Mouse (Mus musculus): ENCODE measurements around the gene Parp11.

Gene Parp11

DNA sequence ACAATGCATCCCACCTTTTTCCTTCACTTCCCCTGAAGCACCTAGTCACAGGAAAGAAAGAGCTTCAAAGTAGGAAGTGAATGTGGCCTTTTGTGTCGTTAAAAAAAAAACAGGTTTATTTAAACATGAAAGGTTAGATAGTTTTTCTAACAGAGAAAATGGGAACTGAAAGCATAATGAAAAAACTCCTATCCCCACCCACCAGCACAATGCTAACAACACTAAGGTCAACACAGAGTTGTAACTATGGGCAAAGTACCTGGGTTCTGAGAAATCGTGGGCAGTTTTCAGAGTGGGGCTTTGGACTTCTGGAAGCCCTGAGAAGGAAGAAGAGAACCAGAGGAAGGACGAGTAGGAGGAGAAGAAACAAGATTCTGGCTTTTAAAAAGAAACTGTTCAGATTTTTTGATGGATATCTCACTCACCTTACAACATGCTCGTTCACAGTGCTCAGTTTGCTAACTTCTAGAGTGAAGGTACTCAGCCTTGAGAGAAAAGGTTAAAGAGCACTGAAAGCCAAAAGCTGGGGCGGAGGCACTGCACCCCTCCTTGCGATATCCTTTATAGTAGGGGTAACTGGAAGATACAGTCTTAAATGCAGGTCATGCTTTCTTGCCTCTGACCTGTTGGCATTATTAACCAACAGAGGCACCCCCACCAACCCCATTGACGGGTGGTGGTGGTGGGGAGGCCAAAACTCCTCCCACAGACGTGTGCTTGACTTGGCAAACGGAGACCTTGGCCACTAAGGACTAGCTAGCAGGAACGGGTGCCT lies 1.2 kb downstream of the Parp11 start:
- no peak for DNase-seq (ENCODE audit: low read depth, low spot score)

DNA sequence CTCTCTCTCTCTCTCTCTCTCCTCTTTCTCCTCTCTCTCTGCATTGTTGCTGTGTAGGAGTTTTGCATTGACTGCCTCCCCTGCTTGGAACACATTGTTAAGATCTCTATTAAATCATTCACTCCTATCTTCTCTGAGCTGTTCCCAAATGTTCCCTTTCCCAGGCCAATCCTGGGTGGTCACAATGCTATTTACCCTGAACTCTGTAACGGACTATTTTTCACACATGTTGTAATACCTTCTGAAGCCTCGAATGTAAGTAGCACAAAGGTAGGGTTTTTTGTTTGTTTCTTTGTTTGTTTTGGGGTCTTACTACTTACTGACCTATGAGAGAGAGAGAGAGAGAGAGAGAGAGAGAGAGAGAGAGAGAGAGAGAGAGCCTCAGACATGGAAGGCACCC lies 2.2 kb downstream of the Parp11 start:
- DNase-seq (ENCODE audit: low read depth, low spot score): no peak

DNA sequence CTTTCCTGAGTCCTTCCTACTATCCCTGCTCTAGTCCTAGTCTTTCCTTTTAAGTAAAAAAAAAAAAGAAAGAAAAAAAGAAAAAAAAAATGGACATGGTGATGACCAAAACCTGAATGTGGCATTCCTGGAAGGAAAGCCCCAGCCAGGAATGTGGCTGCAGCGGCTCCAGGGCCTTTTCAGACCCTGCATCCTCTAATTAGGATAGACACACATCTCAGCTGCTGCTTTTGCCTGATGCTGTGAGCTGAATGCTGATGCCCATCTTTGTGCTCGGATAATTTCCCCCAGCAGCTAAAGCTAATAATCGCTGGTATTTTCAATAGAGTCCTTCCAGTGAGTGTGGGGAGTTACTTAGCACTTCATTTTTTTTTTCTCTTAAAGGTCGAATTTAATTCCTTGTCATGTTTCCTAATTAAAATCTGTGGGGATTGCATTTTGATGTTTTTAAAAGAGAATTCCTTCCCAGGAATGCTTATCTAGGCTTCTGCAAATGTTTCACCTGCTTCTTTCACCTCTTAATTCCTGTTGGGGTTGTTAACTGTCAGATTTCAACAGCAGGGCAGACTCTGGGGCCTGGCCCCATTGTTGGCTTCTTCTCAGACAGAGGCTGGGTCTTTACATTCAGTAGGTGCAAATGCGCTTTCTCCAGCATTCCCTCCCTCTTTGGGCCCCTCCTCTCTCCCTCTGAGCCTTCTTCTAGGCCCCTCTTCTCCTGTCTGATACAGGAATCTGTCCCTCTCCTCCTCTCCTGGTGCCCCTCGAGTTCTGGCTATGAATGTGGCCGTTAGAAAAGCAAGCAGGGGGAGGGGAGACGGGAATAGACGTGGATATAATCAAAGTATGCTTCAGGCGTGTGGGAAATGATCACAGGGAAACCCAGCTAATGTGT lies 3.1 kb downstream of the Parp11 start:
- no peak for DNase-seq (ENCODE audit: low read depth, low spot score)

DNA sequence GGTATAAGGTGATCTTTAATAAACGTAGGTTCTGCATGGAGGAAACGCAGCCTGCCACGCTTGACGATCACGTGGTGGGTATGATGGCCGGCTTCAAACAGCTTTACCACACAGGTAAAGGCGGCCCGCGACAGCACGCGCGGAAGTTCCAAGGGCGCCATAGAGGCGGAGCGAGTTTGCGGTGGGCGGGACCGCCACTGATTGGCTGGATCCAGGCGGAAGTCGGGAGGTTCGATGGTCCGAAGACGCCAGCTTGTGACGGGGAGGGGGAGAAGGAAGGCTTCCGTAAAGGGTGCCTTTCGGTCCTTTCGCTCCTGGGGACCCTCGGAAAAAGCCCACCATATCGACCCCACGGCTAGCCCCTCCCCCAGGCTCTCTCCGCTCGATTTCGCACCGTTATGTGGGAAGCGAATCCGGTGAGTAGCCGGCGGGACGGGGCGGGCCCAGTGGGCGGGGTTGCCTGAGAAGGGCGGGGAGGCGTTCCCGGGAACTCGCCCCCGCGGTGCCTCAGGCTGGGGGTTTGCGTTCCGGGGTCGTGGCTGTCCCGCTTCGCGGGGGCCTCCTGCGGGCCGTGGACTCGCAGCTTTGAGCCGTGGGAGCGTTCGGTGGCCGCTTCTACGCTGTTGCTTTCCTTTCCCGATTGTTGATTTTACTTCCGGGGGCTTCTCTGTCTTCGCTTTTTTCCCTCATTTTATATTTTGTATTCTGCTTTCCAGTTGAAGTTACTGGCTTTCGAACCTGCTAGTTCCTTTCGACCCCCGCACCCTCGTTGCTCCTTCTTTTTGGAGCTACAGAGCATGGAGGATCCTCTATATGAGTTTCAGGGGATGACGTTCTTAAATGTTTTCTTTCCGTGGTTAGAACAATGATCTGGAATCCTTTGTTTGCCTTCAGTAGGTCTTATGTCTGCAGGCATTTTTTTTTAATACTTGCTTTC lies 7.0 kb downstream of the Parp11 start:
- DNase-seq (ENCODE audit: low read depth, low spot score): peak; percentile 94

DNA sequence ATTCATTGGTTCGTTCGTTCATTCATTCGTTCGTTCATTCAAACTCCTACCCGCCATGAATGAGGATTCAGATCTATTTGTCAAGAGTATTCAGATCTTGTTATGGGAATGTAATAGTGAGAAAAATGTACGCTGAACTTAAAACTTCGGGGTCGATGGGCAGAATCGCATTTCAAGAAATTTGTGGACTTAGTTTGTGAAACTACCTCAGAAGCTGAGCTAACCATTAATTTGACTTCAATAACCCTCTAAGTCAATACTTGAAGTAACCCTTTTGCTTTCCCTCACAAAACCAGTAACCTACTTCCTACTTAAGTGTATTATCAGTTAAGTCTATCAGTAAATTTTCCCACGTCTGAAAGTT lies 7.7 kb downstream of the Parp11 start:
- no peak for DNase-seq (ENCODE audit: low read depth, low spot score)

DNA sequence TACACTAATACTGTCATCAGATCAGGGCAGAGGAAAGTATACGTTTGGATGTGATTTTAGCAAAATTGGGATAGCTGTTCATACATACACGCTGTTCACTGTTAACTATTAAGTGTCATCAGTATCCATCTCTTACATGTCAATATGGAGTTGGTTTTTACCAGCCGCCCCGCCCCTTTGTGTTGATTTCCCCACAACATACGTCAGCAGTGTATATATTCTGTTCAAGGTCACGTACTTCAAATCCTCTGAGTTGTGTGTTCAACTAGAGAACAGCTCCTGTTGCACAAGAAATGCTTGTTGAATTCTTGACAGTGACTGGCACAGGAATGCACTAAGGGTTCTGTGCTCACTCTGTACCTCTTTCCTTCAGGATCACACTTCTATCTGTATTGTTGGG lies 8.2 kb downstream of the Parp11 start:
- DNase-seq (ENCODE audit: low read depth, low spot score): no peak

DNA sequence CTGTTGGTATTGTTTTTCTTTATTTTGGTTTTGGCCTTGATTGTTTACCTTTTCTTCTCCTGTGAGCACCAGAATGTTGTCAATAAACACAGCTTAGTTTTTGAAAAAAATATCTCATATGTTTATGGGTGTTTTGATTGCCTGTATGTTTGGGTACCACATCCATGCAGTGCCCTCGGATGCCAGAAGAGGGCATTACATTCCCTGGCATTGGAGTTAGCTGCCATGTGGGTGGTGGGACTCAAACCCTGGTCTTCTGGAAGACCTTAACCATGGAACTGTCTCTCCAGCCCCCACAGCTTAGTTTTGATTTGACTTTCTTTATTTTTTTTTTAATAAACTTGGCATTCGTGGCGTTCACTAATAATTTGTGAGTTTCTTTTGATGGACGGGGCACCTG lies 8.8 kb downstream of the Parp11 start:
- no peak for DNase-seq (ENCODE audit: low read depth, low spot score)

DNA sequence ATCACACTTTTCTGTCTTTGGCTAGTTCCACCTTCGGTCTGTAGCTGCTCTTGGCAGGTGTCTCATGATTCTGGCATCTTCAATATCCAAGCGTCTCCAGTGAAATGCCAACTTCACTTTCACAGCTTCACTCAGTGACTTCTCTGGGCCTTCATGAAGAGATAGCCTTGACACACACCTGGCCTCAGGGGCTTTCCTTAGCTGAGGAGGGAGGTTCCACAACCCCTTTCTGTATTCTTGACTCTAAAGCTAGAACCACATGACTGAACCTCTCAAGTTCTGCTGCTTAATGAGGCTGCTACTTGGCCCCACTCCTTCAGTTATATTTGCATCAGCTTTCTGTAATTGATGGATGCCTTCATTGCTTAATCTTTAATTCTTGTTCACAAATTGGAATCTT lies 10.1 kb downstream of the Parp11 start:
- DNase-seq (ENCODE audit: low read depth, low spot score): no peak

DNA sequence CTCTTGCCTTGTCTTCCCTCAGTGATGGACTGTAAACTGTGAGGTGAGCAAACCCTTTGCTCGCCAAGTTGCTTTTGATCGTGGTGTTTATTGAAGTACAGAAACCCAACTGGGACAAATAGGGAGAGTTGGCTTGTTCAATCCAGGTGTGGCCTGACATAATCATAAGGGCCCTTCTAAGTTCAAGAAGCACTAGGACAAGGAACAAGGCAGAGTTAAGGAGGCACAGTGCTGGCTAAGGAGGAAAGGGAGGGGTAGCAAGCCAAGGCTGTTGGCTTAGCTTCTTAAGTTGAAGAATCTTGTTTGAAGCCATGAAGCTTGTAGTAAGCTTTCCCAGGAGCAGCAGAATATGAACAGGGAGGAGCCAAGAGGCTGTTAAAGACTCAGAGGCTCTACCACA lies 13.1 kb downstream of the Parp11 start:
- DNase-seq (ENCODE audit: low read depth, low spot score): no peak

DNA sequence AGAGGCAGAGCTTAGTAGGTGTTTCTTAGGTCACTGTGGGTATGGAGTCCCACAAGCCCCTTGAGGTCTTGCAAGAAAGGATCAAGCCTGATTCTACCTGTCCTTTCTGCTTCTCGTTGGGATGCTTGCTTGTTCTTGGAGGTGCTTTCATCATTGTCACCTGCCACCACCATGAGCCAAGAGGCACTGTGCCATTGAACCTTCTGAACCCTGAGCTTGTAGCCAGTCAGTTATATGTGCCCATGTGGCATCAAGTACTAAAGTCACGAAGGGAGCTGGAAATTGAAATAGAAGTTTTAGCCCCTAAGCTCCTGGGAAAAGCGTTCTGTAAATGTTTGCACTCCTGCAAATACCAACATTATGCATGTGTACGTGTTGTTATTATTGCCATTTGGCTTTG lies 14.9 kb downstream of the Parp11 start:
- DNase-seq (ENCODE audit: low read depth, low spot score): no peak

DNA sequence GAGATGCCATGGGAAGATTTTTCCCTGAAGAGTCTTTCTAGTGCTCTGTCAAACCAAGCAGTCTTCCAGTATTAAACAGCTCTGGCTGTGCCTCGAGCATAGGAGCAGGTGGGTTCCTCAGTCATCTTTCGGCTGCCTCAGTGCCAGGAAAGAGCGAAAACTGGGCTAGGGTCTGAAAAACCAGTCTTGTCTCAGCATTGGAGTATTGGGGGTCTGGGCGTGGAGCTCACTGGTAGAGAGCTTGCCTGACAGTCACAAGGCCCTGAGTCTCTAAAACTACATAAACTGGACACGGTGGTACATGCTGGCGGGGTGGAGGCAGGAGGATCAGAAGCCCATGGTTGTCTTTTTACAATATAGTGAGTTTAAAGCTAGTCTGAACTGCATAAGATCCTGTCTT lies 15.6 kb downstream of the Parp11 start:
- no peak for DNase-seq (ENCODE audit: low read depth, low spot score)

DNA sequence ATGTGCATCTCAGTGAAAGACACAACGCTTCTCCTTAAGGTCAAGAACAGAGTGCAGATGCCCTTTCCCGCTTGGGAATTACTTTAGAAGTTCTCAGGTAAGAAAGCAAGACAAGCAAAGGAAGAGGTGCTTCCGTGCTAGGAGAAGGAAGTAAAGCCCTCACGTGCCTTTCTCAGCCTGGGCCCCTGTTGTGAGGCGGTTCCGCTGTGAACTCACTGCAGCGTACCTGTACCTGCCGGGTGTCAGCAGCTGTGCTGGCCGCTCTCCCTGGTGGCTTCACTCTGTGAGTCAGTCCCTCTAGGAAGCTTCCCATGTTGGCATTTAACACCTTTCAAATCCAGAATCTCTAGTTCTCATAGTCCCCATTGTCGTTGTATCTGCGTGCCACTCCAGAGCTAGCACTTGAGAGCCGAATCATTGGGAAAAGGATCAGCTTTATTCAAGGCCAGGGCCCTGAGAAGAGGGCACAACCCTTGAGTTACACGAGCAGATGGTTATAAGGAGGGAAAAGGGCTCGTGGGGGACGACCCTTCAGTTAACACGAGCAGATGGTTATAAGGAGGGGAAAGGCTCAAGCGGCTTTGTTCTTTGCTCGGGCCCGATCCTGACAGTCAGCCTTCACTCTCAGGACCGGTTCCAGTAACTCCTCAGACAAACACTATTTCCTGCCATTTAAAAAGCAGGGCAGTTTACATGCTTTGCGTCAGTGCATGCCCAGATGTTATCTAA lies 16.8 kb downstream of the Parp11 start:
- DNase-seq (ENCODE audit: low read depth, low spot score): no peak

DNA sequence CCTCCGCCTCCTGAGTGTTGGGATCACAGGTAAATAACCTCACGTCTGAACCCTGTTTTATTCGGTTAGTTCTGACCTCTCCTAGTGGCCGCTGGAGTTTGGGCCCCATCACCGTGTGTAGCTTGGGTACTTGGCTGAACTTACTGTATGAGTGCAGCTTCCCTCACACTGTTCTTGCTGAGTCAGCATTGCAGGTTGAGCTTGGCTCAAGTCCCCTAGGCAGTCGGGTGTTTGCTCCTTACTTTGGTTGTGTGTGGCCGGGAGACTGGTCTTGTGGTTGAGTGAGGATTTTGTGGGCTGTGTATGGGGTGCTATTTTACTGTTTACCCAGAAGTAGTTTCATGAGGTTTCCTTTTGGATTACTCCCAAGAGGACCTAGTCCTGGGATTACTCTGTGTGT lies 17.9 kb downstream of the Parp11 start:
- DNase-seq (ENCODE audit: low read depth, low spot score): no peak

DNA sequence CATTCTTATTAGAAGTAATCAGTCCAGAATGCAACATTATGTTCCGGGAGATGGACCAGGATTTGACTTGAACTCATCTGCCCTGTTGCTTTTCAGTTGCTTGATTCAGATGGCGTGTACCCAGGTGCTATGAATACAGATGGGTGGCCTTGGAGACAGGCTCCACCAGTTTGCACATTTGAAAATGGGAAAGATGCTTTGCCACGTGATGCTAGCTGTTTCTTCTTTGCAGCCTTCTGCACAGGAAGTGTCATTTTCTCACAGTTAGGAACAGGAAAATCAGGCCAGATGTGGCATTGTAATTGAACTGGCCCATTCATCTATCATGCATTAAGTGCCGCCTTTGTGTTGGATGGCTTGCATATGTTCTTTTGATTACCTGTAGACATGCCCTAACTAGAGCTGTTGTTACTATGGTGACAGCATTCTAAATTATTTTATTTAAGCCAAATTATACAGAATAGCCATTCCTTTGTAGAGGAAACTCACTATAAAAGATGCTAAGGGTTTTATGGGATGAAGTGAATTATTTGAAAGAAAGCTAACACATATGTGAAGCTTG lies 20.2 kb downstream of the Parp11 start:
- no peak for DNase-seq (ENCODE audit: low read depth, low spot score)

DNA sequence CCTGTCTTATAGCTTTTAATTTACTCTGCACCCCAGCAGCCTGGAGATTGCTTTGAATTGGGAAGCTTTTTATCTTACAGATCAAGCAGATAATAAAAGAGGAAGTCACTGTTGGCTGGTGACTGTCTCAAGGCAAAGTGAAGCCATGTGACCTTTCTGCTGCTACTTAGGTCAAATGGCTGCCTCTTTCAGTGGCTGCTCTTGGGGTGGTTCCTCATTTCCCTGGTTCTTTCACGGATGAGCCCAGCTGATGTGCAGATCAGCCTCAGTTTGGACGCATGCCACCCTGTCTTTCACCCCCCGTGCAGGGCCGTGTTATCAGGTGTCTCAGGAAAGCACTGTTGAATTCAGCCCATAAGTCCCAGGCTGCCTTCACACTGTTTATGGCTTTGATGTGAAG lies 25.4 kb downstream of the Parp11 start:
- DNase-seq (ENCODE audit: low read depth, low spot score): peak; percentile 51

DNA sequence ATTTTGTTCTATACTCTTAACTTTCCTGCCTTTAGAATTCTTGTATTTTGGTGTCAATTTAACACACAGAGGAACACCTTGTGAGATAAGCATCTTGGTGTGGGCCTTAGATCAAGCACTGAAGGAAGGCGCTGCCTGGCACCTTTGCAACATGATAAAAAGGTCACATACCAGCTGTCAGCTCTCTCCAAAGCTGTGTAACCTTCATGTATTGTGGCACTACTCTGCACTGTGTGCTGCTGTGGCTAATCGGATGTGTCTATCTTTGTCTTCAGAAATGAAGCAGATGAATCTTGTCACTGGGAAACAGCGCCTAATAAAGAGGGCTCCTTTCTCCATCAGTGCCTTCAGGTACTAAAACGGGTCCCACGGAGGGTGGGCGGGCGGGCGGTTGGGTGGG lies 27.3 kb downstream of the Parp11 start:
- DNase-seq (ENCODE audit: low read depth, low spot score): no peak

DNA sequence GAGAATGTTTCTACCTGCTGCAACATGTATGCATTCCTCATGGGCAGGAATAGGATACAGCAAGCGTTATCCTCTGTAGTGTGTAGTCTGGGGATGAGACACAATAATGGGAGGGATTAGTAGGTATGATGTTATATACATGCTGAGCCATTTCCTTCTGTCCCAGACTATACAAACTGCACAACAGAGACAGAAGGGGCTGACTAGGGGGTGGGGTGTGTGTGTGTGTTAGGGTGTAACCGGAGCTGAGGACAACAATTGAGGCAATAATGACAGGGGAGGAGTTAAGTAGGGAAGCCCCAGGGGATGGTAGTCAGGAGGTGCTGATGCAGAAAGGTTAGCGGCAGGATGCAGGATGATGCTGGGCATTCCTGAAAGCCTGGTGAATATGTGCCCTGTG lies 28.6 kb downstream of the Parp11 start:
- peak; percentile 79 for DNase-seq (ENCODE audit: low read depth, low spot score)

DNA sequence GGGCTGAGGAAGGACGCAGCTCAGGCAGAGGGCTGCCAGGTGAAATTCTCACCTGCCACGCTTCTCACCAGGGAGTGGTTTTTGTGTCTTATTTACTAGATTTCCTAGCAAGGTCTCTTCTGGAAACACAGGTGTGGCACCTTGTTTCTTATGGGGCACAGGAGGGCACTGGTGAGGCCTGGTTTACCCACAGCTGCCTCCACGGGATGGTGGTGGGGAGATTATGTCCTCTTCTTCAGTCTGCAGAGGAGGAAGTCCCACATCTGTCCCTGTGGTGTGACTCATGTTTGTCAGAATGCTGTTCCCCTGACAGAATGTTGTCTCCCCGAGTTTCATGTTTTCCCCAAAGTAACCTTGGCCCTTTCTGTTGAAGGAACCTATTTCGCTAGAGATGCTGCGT lies 44.4 kb downstream of the Parp11 start:
- DNase-seq (ENCODE audit: low read depth, low spot score): no peak

DNA sequence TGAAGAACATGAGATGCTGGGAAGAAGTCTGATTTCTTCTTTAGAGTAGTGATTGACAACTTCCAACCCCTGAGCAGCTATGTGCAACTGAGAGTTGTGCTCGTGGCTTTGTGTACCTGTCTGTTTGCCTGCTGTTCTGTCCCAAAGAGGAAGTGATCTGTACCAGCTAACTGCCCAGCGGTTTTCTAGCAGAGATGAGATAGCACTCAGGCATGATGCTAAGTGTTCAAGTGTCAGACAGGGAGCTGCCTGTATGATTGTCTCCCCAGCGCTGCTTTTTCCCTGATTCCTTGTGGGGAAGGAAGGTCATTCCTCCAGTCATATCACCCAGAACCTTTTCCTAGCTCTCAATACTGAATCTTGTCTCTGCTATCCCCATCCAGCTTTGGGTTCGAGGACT lies 45.9 kb downstream of the Parp11 start:
- no peak for DNase-seq (ENCODE audit: low read depth, low spot score)

DNA sequence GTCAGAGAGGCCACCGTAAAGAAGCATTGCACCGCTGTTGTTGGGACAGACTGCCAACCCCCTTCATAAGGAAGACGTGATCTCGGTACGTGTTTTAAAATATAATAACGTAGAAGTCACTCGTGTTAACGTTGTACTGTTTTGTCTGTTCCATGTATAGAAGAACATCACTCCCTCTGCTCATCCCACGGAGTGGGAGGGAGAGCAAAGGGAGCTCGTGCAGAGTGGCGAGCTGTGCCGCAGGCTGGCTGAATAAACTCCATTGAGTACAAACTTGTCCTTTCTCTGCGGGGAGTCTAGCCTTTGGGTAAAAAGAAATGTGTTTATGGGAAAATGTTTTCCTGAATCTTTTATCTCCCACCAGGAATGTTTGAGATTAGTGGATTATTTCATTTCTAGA lies 47.1 kb downstream of the Parp11 start:
- DNase-seq (ENCODE audit: low read depth, low spot score): no peak

DNA sequence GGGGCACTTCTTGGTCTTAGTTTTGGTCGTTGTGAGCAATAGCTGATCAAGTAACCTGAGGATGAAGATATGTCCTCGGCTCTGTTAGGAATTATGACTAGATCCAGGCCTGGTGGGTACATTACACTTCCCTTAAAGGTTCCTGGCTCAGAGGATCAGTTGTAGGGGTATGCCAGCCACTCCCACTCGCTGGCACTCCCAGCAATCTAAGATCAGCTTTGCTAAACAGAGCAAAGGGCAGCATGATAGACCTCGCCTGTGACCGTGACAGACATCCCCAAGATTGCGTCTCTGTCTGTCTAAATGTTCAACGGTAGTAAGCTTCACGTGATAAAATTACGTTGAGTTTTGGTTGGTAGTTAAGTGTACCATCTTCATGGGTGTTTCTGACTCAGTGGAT lies 47.7 kb downstream of the Parp11 start:
- no peak for DNase-seq (ENCODE audit: low read depth, low spot score)

Measured in ZHBTc4 (cell line).